Mouse (Mus musculus) kidney, adult 2 months (tissue): ENCODE measurements at regions not wholly inside any gene's neighbourhood (a gene's known extent, or its start where the extent isn't known, plus 50 kb on each side); places are given as distances from the start of the nearest gene placed in this dataset.

Experiments used
- CTCF ChIP-seq: fragments of 200-500 bp; conservative IDR thresholded peaks from 2 replicates; pipeline ENCODE4 v1.5.1; 2011; ENCODE audit warnings: low read depth, mild to moderate bottlenecking, control low read depth, low read length, moderate library complexity, mixed read lengths; ENCODE audit not compliant: insufficient read depth, insufficient read length
- POLR2A ChIP-seq: fragments of 200-500 bp; IDR thresholded peaks from one replicate; pipeline ENCODE4 v1.6.1; 2011; ENCODE audit warnings: low read depth, low read length, control low read depth

DNA sequence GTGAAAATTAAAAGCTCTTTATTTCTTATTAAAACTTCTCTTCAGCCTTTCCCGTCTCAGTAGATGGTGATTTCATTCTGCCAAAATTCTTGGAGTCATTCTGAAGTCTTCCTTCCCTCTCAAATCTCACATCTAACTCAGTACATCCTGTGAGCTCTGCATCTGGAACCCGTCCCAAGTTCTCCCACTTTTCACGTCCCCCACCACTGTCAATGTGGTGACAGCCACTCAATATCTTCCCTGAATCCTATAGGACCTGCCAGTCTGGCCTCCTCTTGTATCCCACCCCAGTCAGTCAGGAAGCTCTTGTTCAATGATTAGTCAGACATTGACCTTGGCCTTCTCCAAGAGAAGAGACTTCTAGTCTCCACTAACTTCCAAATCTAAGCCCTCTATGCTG, 110.1 kb downstream of the Kcnk1 start:
- TF ChIP-seq CTCF (no peak), POLR2A (no peak)
